Mouse (Mus musculus): ENCODE measurements around the gene Slc17a7.
A peak's percentile ranks its signal among the peaks of the same experiment; 100 is the strongest.

GRCm38 (mm10) chr7:45198435-45198834 is 34.7 kb downstream of the Slc17a7 start:
- TF ChIP-seq CTCF (IDR thresholded peaks at IDR 0.05; ENCODE audit: borderline replicate concordance, insufficient read depth, low read depth, low read length): peak; percentile 98
- no peak for TF ChIP-seq POLR2A (IDR thresholded peaks at IDR 0.05; ENCODE audit: borderline replicate concordance, insufficient read depth, low read length)
